Mouse (Mus musculus) induced T-regulatory cell, adult 2 months (primary cell): ENCODE measurements around the gene Ppp1r35.
"Not testable (repeated sequence)": the region's sequence is repeated elsewhere in the genome, so short reads cannot be mapped to it uniquely, and the experiment has no call there.

Source experiments
- DNase-seq: peaks from one replicate; pipeline ENCODE4 v3.0.0-alpha.2; 2012; ENCODE audit warnings: low read depth

The Ppp1r35 gene

DNA sequence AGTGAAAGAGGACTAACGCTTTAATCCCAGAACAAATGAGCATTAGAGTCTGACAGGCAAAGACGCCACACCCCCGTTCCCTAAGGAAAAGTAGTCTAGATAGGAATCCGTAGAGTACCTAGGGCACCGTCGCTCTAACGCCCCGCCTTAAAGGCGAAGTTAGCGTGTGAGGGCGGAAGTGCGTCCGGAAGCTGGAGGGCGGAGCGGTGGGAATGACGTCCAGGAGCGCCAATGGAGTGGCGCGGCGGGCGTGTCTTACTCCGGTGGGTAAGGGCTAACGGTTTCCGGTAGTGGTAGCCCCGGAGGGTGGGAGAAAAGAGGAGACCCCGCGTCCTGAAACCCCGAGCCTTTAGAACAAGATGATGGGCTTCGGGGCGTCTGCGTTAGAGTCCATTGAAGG, at the start of gene Ppp1r35:
Gene Ppp1r35, plus strand, starts transcription at position 215 of the 400 bp plus-strand sequence.
- DNase-seq = peak; percentile 98

GRCm38 (mm10) chr5:137733638-137734288, 44.9 kb upstream of the Ppp1r35 start:
- no peak for DNase-seq

DNA sequence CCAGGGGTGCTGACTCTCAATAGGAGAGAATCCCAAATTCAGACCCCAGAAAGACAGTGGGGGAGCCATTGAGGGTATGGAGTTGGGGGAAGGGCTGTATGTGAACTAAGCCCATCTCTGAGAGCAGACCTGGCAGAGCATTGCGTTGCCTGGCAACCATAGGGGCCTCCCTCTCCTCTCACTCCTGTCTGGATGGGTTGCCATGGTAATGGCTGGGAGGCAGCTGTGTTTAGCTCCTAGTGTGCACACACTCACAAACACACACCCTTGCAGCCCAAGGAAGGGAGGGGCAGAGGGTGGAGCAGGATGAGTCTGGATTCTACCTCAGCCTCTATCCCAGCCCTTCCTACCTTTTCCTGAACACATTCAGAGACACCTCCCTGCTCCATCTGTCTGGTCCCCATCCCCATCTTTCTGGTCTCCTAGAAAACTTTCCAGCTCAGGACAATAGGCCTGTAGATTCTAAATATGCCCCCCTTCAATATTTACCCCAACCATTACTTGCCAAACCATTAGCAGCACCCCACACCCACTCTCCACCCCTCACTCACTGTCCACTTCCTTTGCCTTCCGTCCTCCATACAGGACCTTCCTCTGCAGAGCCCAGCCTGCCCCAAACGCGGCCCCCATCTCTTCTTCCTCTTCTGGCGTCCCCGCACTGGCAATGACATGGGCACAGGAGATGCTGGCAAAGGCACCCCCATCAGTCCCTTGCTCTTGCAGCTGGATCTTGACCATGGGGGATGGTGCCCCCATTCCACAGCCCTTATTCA, 44.2 kb upstream of the Ppp1r35 start:
- no peak for DNase-seq

DNA sequence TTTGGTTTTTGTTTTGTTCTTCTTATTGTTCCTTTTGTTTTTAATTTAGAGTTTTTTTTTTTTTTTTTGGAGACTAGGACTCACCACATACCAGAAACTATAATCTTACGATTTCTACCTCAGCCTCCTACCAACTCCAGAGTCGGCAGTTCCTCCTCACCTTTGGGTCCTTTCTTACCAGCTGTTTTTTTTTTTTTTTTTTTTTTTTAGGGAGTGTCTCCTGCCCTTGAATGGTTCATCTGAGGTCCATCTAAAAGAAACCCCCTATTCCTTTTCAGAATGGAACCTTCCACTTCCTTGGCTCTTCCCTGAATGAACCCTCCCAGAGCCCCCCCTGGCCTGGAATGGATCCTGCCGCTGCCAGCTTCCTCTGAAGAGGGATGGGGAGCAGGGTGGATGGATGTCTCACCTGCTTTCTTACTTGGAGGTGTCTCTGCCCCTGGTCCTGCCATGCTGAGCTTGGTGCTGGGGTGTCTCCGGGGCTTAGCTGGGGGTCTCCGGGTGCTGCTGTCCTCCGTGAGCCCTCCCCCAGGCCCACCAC, 41.2 kb upstream of the Ppp1r35 start:
- no peak for DNase-seq

DNA sequence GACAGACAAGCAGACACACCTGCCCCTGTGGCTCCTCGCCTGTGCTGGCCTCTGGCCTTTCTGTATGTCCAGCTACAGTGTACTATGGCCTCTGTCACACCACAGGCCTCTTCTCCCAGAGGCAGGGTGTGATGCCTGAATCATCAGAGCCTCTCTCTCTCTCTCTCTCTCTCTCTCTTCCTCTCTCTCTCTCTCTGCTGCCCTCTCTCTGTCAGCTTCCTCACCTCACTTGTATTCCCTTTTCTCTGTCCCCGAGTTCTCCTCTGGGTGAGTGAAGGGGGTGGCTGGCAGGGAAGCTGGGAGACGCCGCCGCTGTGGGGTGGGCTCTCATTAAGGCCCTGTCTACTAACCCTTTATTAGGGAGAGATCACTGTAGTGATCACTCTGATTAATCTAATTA, 40.1 kb upstream of the Ppp1r35 start:
- DNase-seq = no peak

GRCm38 (mm10) chr5:137739471-137739870, 39.2 kb upstream of the Ppp1r35 start:
- DNase-seq = no peak

GRCm38 (mm10) chr5:137740506-137740905, 38.1 kb upstream of the Ppp1r35 start:
- DNase-seq = no peak

DNA sequence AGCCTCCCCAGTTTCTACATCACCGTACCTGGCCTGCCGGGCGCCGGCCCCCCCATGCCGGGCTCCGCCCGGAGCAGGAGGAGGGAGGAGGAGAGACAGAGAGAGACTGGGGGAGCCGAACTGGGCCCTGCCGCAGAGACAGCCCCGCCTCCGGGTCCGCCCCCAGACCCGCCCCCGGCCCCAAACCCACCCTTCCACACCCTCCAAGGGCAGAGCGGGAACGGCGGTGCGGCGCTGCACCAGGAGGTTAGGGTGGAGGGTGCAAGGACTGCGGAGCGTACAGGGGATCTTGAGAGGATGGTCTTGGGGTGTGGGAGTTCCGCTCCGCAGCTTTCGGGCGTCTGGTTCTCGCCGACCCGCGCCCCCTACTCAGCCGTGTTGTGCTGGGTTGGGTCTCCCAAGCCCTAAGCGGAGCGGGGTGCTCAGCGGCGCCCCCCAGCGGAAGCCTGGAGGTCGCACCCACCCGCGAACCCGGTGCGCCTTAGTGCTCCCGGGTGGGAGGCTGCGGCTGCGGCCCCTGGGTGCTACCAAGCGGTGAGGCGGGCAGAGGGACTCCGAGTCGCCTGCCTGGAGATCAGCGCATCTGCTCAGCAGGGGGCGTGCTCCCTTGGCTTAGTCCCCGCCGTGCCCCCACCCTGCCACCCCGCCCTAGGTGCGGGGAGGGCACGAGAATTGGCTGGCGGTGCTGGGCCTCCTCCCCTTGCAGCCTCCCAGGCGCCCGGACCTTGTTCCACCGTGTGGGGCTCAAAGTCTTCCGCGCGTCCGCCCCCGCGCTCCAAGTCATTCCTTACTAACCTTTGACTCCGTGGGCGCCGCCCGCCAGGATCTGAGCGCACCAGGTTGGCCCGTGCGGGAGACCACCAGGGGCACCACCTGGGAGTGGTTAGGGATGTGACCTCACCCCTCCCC, 37.4 kb upstream of the Ppp1r35 start, which contains the start of gene Nyap1:
Gene Nyap1, minus strand, starts transcription at position 585 of the 909 bp plus-strand sequence.
- DNase-seq = peak; percentile 89

DNA sequence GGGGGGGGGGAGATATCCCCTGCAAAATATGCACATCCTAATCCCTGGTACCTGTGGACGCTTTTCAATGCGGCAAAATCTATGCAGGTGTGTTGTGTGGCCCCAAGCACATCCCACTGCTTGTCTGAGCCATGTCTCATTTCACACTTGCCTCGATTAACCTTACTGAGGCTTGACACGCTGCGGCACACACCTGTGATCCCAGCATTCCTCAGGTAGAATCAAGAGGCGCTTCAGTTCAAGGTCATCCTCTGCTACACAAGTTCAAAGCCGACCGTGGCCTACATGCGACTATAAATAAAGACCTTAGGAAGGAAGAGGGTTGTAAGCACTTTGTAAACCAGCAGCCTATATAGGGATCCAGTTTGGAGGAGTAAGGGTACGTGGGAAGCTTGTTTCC, 36.6 kb upstream of the Ppp1r35 start:
- no peak for DNase-seq

DNA sequence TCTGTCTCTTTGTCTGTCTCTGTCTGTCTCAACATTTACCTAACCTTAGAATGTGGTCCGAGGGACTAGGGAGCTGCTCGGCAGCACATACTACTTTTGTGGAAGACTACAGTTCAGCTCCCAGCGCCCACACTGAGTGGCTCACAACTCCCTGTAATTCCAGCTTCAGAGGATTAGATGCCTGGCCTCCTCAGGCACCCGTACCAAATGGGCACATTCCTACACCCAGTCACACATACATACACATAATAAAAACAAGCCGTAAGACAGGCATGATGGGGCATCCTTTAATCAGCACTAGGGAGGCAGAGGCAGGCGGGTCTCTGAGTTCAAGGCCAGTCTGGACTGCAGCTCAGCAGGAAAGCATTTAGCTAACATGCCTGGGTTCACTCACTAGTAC, 35.8 kb upstream of the Ppp1r35 start:
- DNase-seq = no peak

DNA sequence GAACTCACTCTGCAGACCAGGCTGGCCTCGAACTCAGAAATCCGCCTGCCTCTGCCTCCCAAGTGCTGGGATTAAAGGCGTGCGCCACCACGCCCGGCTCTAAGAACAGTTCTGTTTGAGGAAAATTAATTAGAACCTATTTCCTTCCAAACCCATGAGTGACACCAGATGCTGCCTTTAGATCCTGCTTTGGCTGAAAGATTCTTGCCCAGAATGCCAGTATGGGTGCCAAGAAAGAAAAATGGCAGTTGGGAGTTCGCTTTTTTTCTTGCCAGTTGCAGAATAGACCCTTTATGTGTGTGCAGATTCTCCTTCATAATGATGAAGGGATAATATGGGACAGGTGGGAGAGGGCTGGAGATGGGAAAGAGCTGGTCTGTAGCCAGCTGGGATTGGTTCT, 34.5 kb upstream of the Ppp1r35 start:
- DNase-seq = no peak

DNA sequence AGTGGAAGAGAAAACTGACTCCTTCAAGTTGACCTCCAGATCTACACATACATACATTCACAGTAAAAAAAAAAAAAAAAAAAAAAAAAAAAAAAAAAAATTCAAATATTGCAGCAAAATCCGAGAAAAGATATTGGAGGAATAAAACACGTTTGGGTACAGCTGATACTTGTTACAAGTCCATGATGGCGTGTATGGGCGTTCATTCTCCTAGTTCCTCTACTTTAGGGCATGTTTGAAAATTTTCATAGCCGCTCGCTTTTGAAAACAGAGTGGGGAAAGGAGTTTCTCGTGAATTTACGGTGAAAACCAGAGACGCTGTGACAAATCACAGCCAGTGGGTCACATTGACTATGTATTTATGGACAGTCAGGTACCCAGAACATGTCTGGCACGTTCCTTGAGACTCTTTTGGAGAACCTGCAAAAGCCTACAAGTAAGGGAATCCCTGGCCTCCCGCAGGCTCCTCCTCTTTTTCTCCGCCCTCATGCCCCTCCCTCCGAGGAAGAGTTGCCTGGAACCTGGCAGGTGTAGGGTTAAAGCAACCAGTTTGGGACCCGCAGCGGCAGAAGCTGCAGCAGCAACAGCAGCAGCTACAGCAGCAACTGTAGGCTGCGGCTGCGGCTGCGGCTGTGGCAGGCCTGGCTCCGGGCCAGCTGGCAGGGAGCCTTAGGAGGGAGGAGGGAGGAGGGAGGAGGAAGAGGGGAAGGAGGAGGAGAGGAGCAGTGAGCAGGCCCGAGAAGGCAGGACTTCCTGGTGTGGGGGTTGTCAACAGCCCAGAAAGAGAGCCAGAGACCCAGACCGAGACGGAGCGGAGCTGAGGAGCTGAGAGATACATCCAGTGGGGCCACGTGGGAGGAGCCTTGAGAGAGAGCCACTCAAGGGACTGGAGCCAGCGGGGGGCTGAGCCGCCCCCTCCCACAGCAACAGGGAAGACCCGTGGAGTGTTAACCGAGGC, 33.2 kb upstream of the Ppp1r35 start, which contains the start of gene Tsc22d4:
Gene Tsc22d4, plus strand, starts transcription at position 517 of the 958 bp plus-strand sequence.
- peak; percentile 93 for DNase-seq

DNA sequence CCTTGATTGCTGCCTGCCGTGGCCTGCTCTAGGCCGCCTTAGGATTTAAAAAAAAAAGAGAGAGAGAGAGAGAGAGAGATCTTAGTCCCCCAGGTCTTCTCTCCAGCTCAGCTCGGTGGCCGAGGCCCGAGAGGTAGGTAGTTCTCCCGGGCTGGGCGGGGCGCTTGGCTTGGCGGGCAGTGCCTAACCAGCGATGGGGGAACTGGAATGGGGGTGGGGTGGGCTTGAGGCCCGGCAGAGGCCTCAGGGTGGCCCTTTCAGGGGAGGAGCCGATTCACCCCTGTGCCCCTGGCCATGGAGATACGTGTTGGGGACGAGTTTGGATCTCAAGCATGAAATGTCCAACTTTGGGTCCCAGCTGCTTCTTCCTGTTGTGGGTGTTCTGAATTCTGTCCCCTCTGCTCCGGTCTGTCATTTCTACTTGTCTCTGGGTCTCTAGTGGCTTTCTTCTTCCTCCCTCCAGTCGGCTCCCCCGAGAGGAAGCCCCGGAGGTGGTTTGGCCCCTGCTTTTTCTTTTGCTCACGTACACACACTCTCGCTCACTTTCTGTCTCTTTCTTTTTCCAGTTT, 32.3 kb upstream of the Ppp1r35 start:
- DNase-seq = peak; percentile 78

DNA sequence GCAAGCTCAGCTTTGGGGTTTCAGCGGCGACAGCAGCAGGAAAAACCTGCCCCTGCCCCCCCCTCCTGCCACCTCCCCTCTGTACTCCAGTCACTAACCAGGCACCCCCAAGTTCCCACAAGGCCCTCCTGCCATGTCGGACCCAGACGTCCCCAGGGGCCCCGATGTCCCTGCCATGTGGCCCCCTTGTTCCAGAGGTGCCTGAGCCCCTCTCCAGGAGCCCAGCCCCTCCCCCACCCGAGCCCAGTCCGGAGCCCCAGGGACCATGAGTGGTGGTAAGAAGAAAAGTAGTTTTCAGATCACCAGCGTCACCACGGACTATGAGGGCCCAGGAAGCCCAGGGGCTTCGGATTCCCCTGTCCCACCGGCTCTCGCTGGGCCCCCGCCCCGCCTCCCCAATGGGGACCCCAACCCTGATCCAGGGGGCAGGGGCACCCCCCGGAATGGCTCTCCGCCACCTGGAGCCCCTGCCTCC, 31.8 kb upstream of the Ppp1r35 start:
- no peak for DNase-seq

DNA sequence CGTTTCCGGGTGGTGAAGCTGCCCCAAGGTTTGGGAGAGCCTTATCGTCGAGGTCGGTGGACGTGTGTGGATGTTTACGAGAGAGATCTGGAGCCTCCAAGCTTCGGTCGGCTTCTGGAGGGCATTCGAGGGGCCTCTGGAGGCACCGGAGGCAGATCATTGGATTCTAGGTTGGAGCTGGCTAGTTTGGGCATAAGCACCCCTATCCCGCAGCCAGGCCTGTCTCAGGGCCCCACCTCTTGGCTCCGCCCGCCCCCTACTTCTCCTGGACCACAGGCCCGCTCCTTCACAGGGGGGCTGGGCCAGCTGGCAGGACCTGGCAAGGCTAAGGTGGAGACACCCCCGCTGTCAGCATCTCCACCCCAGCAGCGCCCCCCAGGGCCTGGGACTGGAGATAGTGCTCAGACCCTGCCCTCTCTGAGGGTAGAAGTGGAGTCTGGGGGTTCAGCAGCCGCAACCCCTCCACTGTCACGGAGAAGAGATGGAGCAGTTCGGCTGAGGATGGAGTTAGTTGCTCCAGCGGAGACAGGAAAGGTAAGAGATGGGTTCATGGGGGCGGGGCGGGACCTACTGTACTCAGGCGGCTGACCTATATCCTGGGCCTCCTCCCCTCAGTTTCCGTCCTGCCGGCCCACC, 31.2 kb upstream of the Ppp1r35 start:
- DNase-seq = peak; percentile 82

- peak; percentile 58 for DNase-seq
Observed at GRCm38 (mm10) chr5:137748130-137748770, 30.4 kb upstream of the Ppp1r35 start.

GRCm38 (mm10) chr5:137749196-137749836, 29.3 kb upstream of the Ppp1r35 start:
- DNase-seq = peak; percentile 77

GRCm38 (mm10) chr5:137750212-137750611, 28.4 kb upstream of the Ppp1r35 start:
- DNase-seq = not testable (repeated sequence)
